Mouse (Mus musculus): ENCODE results near the gene Lmf1. TPM values are rescaled to one million over a fixed set of nuclear protein-coding genes. Genes with fewer than 3 reads are reported as not detected.

The Lmf1 gene
- polyA plus RNA-seq, 1 experiment from 2014 or later: 18.3 TPM

- H3K27ac ChIP-seq (ENCODE audit: low read depth, low read length): no peak overlapping the region
- no peaks in the 10 kb centered on the region for H3K9me3 ChIP-seq (ENCODE audit: control insufficient read depth, low read length)
- H3K9ac ChIP-seq (ENCODE audit: low read length): no peak overlapping the region
- no peak overlapping the region for H3K4me2 ChIP-seq (ENCODE audit: low read depth, low read length, severe bottlenecking)
- H3K4me3 ChIP-seq (ENCODE audit: low read depth, low read length): no peak overlapping the region
- no peaks in the 10 kb centered on the region for H3K36me3 ChIP-seq (ENCODE audit: control insufficient read depth, insufficient read depth, low read length)
- 60% methylated on average over 3 of the region's 3 CpGs for WGBS
- ATAC-seq (replicated peaks; ENCODE audit: low FRiP score) (no peak), DNase-seq (ENCODE audit: low spot score) (no peak)
- H3K27me3 ChIP-seq (ENCODE audit: control insufficient read depth, insufficient read depth, low read length): no peaks in the 10 kb centered on the region; the same call in 1 of the 2 replicates
- H3K4me1 ChIP-seq (replicated peaks; ENCODE audit: control insufficient read depth, insufficient read depth, low read length): peaks cover 21% of the 10 kb centered on the region
These were observed 23.7 kb upstream of the Lmf1 start for GRCm38 (mm10) chr17:25555159-25555558.

GRCm38 (mm10) chr17:25555666-25556629 lies 22.9 kb upstream of the Lmf1 start:
- peak overlapping the region; percentile 31 for H3K4me3 ChIP-seq (ENCODE audit: low read depth, low read length)
- DNase-seq (ENCODE audit: low spot score) (peak; percentile 67), ATAC-seq (replicated peaks; ENCODE audit: low FRiP score) (peak; percentile 61; the same call in 1 of the 2 replicates)
- peaks cover 27% of the 10 kb centered on the region for H3K4me1 ChIP-seq (replicated peaks; ENCODE audit: control insufficient read depth, insufficient read depth, low read length)
- H3K9ac ChIP-seq (ENCODE audit: low read length): peak overlapping the region; percentile 67
- no peaks in the 10 kb centered on the region; the same call in 1 of the 2 replicates for H3K27me3 ChIP-seq (ENCODE audit: control insufficient read depth, insufficient read depth, low read length)
- peak overlapping the region; percentile 64 for H3K27ac ChIP-seq (ENCODE audit: low read depth, low read length)
- H3K9me3 ChIP-seq (ENCODE audit: control insufficient read depth, low read length): no peaks in the 10 kb centered on the region
- H3K4me2 ChIP-seq (ENCODE audit: low read depth, low read length, severe bottlenecking): peak overlapping the region; percentile 69
- 7% methylated on average over 29 of the region's 29 CpGs for WGBS
- H3K36me3 ChIP-seq (ENCODE audit: control insufficient read depth, insufficient read depth, low read length): no peaks in the 10 kb centered on the region

GRCm38 (mm10) chr17:25556630-25557354 lies 22.1 kb upstream of the Lmf1 start:
- peaks cover 35% of the 10 kb centered on the region for H3K4me1 ChIP-seq (replicated peaks; ENCODE audit: control insufficient read depth, insufficient read depth, low read length)
- DNase-seq (ENCODE audit: low spot score) (peak; percentile 72), ATAC-seq (replicated peaks; ENCODE audit: low FRiP score) (peak; percentile 49)
- H3K4me3 ChIP-seq (ENCODE audit: low read depth, low read length): peak overlapping the region; percentile 31
- WGBS: 14% methylated on average over 21 of the region's 21 CpGs
- H3K36me3 ChIP-seq (ENCODE audit: control insufficient read depth, insufficient read depth, low read length): no peaks in the 10 kb centered on the region
- no peaks in the 10 kb centered on the region; the same call in 1 of the 2 replicates for H3K27me3 ChIP-seq (ENCODE audit: control insufficient read depth, insufficient read depth, low read length)
- peak overlapping the region; percentile 64 for H3K27ac ChIP-seq (ENCODE audit: low read depth, low read length)
- H3K9me3 ChIP-seq (ENCODE audit: control insufficient read depth, low read length): no peaks in the 10 kb centered on the region
- H3K4me2 ChIP-seq (ENCODE audit: low read depth, low read length, severe bottlenecking): peak overlapping the region; percentile 69
- H3K9ac ChIP-seq (ENCODE audit: low read length): peak overlapping the region; percentile 67

GRCm38 (mm10) chr17:25559634-25560033 lies 19.3 kb upstream of the Lmf1 start:
- Histone ChIP-seq H3K4me1 (replicated peaks; ENCODE audit: control insufficient read depth, insufficient read depth, low read length) (peaks cover 40% of the 10 kb centered on the region), H3K27ac (ENCODE audit: low read depth, low read length) (no peak overlapping the region), H3K27me3 (ENCODE audit: control insufficient read depth, insufficient read depth, low read length) (no peaks in the 10 kb centered on the region), H3K4me2 (ENCODE audit: low read depth, low read length, severe bottlenecking) (no peak overlapping the region), H3K4me3 (ENCODE audit: low read depth, low read length) (no peak overlapping the region), H3K9me3 (ENCODE audit: control insufficient read depth, low read length) (no peaks in the 10 kb centered on the region), H3K9ac (ENCODE audit: low read length) (no peak overlapping the region), H3K36me3 (ENCODE audit: control insufficient read depth, insufficient read depth, low read length) (no peaks in the 10 kb centered on the region)
- ATAC-seq (replicated peaks; ENCODE audit: low FRiP score) (no peak), DNase-seq (ENCODE audit: low spot score) (no peak)
- WGBS: 23% methylated on average over 4 of the region's 4 CpGs

GRCm38 (mm10) chr17:25560554-25561222 lies 18.2 kb upstream of the Lmf1 start:
- H3K27me3 ChIP-seq (ENCODE audit: control insufficient read depth, insufficient read depth, low read length): no peaks in the 10 kb centered on the region
- no peaks in the 10 kb centered on the region for H3K9me3 ChIP-seq (ENCODE audit: control insufficient read depth, low read length)
- 49% methylated on average over 5 of the region's 5 CpGs for WGBS
- H3K9ac ChIP-seq (ENCODE audit: low read length): peak overlapping the region; percentile 41; the same call in 1 of the 2 replicates
- no peak overlapping the region for H3K4me3 ChIP-seq (ENCODE audit: low read depth, low read length)
- H3K4me1 ChIP-seq (replicated peaks; ENCODE audit: control insufficient read depth, insufficient read depth, low read length): peaks cover 44% of the 10 kb centered on the region
- no peak for ATAC-seq (replicated peaks; ENCODE audit: low FRiP score)
- peak; percentile 59 for DNase-seq (ENCODE audit: low spot score)
- peak overlapping the region; percentile 21; the same call in 1 of the 2 replicates for H3K4me2 ChIP-seq (ENCODE audit: low read depth, low read length, severe bottlenecking)
- no peaks in the 10 kb centered on the region for H3K36me3 ChIP-seq (ENCODE audit: control insufficient read depth, insufficient read depth, low read length)
- peak overlapping the region; percentile 93 for H3K27ac ChIP-seq (ENCODE audit: low read depth, low read length)

- peaks cover 38% of the 10 kb centered on the region for H3K4me1 ChIP-seq (replicated peaks; ENCODE audit: control insufficient read depth, insufficient read depth, low read length)
- peak overlapping the region; percentile 21; the same call in 1 of the 2 replicates for H3K4me2 ChIP-seq (ENCODE audit: low read depth, low read length, severe bottlenecking)
- no peak overlapping the region for H3K4me3 ChIP-seq (ENCODE audit: low read depth, low read length)
- no peaks in the 10 kb centered on the region for H3K9me3 ChIP-seq (ENCODE audit: control insufficient read depth, low read length)
- H3K27me3 ChIP-seq (ENCODE audit: control insufficient read depth, insufficient read depth, low read length): no peaks in the 10 kb centered on the region
- peak overlapping the region; percentile 93 for H3K27ac ChIP-seq (ENCODE audit: low read depth, low read length)
- peak overlapping the region; percentile 41 for H3K9ac ChIP-seq (ENCODE audit: low read length)
- H3K36me3 ChIP-seq (ENCODE audit: control insufficient read depth, insufficient read depth, low read length): no peaks in the 10 kb centered on the region
- DNase-seq (ENCODE audit: low spot score) (peak; percentile 86), ATAC-seq (replicated peaks; ENCODE audit: low FRiP score) (peak; percentile 89)
- WGBS: 28% methylated on average over 16 of the region's 16 CpGs
These were observed 17.5 kb upstream of the Lmf1 start for GRCm38 (mm10) chr17:25561223-25562028.

- Histone ChIP-seq H3K4me1 (replicated peaks; ENCODE audit: control insufficient read depth, insufficient read depth, low read length) (peaks cover 30% of the 10 kb centered on the region), H3K36me3 (ENCODE audit: control insufficient read depth, insufficient read depth, low read length) (no peaks in the 10 kb centered on the region), H3K4me3 (ENCODE audit: low read depth, low read length) (no peak overlapping the region), H3K9ac (ENCODE audit: low read length) (no peak overlapping the region), H3K9me3 (ENCODE audit: control insufficient read depth, low read length) (no peaks in the 10 kb centered on the region), H3K4me2 (ENCODE audit: low read depth, low read length, severe bottlenecking) (no peak overlapping the region), H3K27me3 (ENCODE audit: control insufficient read depth, insufficient read depth, low read length) (peaks cover 12% of the 10 kb centered on the region), H3K27ac (ENCODE audit: low read depth, low read length) (no peak overlapping the region)
- WGBS: 86% methylated on average over 5 of the region's 5 CpGs
- ATAC-seq (replicated peaks; ENCODE audit: low FRiP score) (no peak), DNase-seq (ENCODE audit: low spot score) (no peak)
These were observed 14.4 kb upstream of the Lmf1 start for GRCm38 (mm10) chr17:25564481-25564880.

All from forebrain, embryonic 11.5 days (tissue).